Mouse (Mus musculus) testis, postnatal 14 days (tissue): Measurements from ENCODE around the gene Mapk1.
"Not testable (repeated sequence)": the region's sequence is repeated elsewhere in the genome, so short reads cannot be mapped to it uniquely, and the experiment has no call there.

Experiments used
- DNase-seq: peaks from one replicate; pipeline ENCODE4 v3.0.0; 2021; ENCODE audit warnings: low spot score

Gene Mapk1

GRCm38 (mm10) chr16:16983131-16983533 is at the start of gene Mapk1:
Gene Mapk1, plus strand, starts transcription at chr16:16983382.
- DNase-seq, result peak; percentile 96

GRCm38 (mm10) chr16:16939543-16939942 is 43.6 kb upstream of the Mapk1 start:
- no peak for DNase-seq

- no peak for DNase-seq
Observed at GRCm38 (mm10) chr16:16941078-16941477, 42.1 kb upstream of the Mapk1 start.

GRCm38 (mm10) chr16:16958575-16958974 is 24.6 kb upstream of the Mapk1 start:
- no peak for DNase-seq

- no peak for DNase-seq
Observed at GRCm38 (mm10) chr16:16959907-16960306, 23.3 kb upstream of the Mapk1 start.

GRCm38 (mm10) chr16:16965149-16965548 is 18.0 kb upstream of the Mapk1 start:
- no peak for DNase-seq

GRCm38 (mm10) chr16:16966290-16966689 is 16.9 kb upstream of the Mapk1 start:
- no peak for DNase-seq

- no peak for DNase-seq
Observed at GRCm38 (mm10) chr16:16978061-16978460, 5.1 kb upstream of the Mapk1 start.

GRCm38 (mm10) chr16:16978765-16979164 is 4.4 kb upstream of the Mapk1 start:
- no peak for DNase-seq

GRCm38 (mm10) chr16:16982636-16983035 is 546 bp upstream of the Mapk1 start:
- no peak for DNase-seq

GRCm38 (mm10) chr16:16983534-16984422 is 596 bp downstream of the Mapk1 start:
- DNase-seq, result peak; percentile 79

- no peak for DNase-seq
Observed at GRCm38 (mm10) chr16:16984423-16984941, 1.3 kb downstream of the Mapk1 start.

GRCm38 (mm10) chr16:16987248-16987647 is 4.1 kb downstream of the Mapk1 start:
- DNase-seq, result no peak

- no peak for DNase-seq
Observed at GRCm38 (mm10) chr16:16988842-16989241, 5.7 kb downstream of the Mapk1 start.

- no peak for DNase-seq
Observed at GRCm38 (mm10) chr16:16990021-16990420, 6.8 kb downstream of the Mapk1 start.

- DNase-seq, result no peak
Observed at GRCm38 (mm10) chr16:16994426-16995052, 11.4 kb downstream of the Mapk1 start.

- not testable (repeated sequence) for DNase-seq
Observed at GRCm38 (mm10) chr16:16996121-16996729, 13.0 kb downstream of the Mapk1 start.

- DNase-seq, result no peak
Observed at GRCm38 (mm10) chr16:17001109-17001508, 17.9 kb downstream of the Mapk1 start.

- DNase-seq, result no peak
Observed at GRCm38 (mm10) chr16:17007070-17007469, 23.9 kb downstream of the Mapk1 start.

- DNase-seq, result no peak
Observed at GRCm38 (mm10) chr16:17010036-17010435, 26.9 kb downstream of the Mapk1 start.

- no peak for DNase-seq
Observed at GRCm38 (mm10) chr16:17012583-17012982, 29.4 kb downstream of the Mapk1 start.

GRCm38 (mm10) chr16:17015111-17015852 is 32.1 kb downstream of the Mapk1 start:
- no peak for DNase-seq
